Mouse (Mus musculus): ENCODE measurements around the gene Cx3cl1.

- TF ChIP-seq TAL1 (conservative IDR thresholded peaks at IDR 0.05; ENCODE audit: low read depth, low read length) (no peak), CTCF (IDR thresholded peaks at IDR 0.05; ENCODE audit: low read depth, low read length) (no peak), GATA1 (IDR thresholded peaks at IDR 0.05; ENCODE audit: borderline replicate concordance, low read length) (no peak)
Observed at GRCm38 (mm10) chr8:94739829-94740228, 32.0 kb upstream of the Cx3cl1 start.
